Mouse (Mus musculus): Measurements from ENCODE around the gene Olfr57. TPM values are rescaled to one million over a fixed set of nuclear protein-coding genes. Genes with fewer than 3 reads are reported as not detected.
"Not testable (repeated sequence)": the region's sequence is repeated elsewhere in the genome, so short reads cannot be mapped to it uniquely, and the experiment has no call there.

The Olfr57 gene
- polyA plus RNA-seq (2015; fragmentation: Nextera tagmentation; extraction: Ambion mirVana): 0.09 and 0.10 TPM in 2 replicates

DNA sequence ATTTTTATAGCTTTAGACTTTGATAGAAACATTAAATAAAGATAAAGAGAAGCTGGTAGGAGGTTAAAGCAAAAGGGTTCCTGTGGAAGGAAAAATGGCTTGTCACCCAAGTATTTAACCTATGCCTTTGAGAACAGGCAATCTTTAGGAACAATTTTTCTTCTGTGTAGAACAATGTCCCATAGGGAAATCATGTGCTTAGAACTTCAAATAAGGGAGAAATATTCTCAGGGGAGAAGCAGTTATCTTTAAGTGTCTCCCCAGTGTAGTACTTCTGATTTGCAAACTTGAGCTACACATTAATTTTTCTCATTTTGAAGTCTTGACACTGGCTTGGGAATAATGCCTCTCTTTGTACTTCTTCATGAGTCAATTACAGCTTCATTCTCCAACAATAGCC is at the start of gene Olfr57:
Gene Olfr57 (plus strand): TSS at position 301 of the 400 bp plus-strand sequence.
- H3K4me1 ChIP-seq (ENCODE audit: insufficient read depth, low read length): no peaks in the 10 kb centered on the region
- no peaks in the 10 kb centered on the region for H3K27me3 ChIP-seq (ENCODE audit: insufficient read depth, low read length)
- H3K9ac ChIP-seq (replicated peaks; ENCODE audit: low read length): no peak within 1 kb of the TSS
- H3K4me2 ChIP-seq (replicated peaks; ENCODE audit: low read depth, low read length): no peak within 1 kb of the TSS
- H3K9me3 ChIP-seq (ENCODE audit: low read length): no peaks in the 10 kb centered on the region
- ATAC-seq (ENCODE audit: low FRiP score, low TSS enrichment): no peak
- H3K27ac ChIP-seq (ENCODE audit: low read length): no peak within 1 kb of the TSS
- no peak within 1 kb of the TSS for H3K4me3 ChIP-seq (ENCODE audit: low read length)
- no peaks in the 10 kb centered on the region for H3K36me3 ChIP-seq (ENCODE audit: insufficient read depth, low read length)

DNA sequence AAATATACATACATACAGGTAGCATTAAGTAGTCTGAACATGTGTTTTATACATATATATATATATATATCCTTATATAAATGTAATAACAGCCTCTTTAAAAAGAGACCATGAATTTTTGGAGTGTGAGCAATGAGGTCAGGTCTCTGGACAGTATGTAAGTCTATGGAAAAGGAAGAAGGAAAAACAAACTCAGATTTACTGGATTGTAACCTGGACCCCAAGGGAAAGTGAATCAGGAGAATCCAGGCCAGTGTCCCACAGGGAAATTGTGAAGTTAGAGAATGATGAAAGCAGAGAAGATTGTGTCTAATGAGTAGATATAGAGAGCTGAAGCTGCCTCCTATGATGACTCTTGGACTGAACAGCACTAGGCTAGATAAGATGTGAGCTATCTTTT is 47.8 kb upstream of the Olfr57 start, which contains the start of gene Olfr1352:
Gene Olfr1352 (plus strand): TSS at position 301 of the 400 bp plus-strand sequence.
- Histone ChIP-seq H3K27ac (ENCODE audit: low read length) (no peak within 1 kb of the TSS), H3K9ac (replicated peaks; ENCODE audit: low read length) (no peak within 1 kb of the TSS), H3K27me3 (ENCODE audit: insufficient read depth, low read length) (no peaks in the 10 kb centered on the region), H3K9me3 (ENCODE audit: low read length) (no peaks in the 10 kb centered on the region), H3K4me1 (ENCODE audit: insufficient read depth, low read length) (no peaks in the 10 kb centered on the region), H3K4me3 (ENCODE audit: low read length) (no peak within 1 kb of the TSS), H3K36me3 (ENCODE audit: insufficient read depth, low read length) (no peaks in the 10 kb centered on the region), H3K4me2 (replicated peaks; ENCODE audit: low read depth, low read length) (no peak within 1 kb of the TSS)
- ATAC-seq (ENCODE audit: low FRiP score, low TSS enrichment): no peak

DNA sequence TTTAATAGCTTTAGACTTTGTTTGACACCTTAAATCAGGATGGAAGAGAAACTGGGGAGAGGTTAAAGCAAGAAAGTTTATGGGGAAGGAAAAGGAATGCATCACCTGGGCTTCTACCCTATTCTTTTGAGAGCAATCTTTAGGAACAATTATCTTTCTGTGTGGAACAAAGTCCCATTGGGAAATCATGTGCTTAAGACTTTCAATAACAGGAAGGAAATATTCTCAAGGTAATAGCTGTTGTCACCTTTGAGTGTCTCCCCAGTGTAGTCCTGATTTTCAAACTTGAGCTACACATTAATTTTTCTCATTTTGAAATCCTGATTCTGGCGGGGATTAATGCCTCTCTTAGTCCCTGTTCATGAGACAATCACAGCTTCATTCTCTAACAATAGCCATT is 16.4 kb upstream of the Olfr57 start, which contains the start of gene Olfr1351:
Gene Olfr1351 (plus strand): TSS at position 301 of the 400 bp plus-strand sequence.
- 77% methylated on average over 1 of the region's 1 CpGs for WGBS
- Histone ChIP-seq H3K9ac (replicated peaks; ENCODE audit: low read length) (no peak within 1 kb of the TSS), H3K27ac (ENCODE audit: low read length) (no peak within 1 kb of the TSS), H3K4me2 (replicated peaks; ENCODE audit: low read depth, low read length) (no peak within 1 kb of the TSS), H3K9me3 (ENCODE audit: low read length) (no peaks in the 10 kb centered on the region), H3K36me3 (ENCODE audit: insufficient read depth, low read length) (no peaks in the 10 kb centered on the region), H3K4me3 (ENCODE audit: low read length) (no peak within 1 kb of the TSS), H3K27me3 (ENCODE audit: insufficient read depth, low read length) (no peaks in the 10 kb centered on the region), H3K4me1 (ENCODE audit: insufficient read depth, low read length) (no peaks in the 10 kb centered on the region)
- ATAC-seq (ENCODE audit: low FRiP score, low TSS enrichment): no peak

DNA sequence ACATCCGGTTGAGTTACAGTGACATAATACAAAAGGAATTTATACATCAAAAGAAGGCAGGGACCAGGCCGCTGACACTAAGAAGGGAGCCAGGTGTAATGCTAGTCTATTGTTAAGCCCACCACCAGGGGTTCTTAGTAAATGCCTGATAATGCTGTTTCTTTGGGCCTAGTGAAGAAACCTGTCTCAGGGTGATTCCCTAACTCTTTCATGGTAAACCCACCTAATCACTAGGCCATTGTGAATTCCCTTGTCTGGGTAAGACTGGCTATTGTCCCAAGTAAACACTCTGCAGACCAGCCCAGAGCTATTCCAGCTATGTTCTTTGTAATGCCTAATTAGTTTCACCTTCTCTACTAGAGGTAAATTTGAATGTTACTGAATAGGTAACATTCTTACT is 13.9 kb downstream of the Olfr57 start:
- WGBS: 93% methylated on average over 2 of the region's 2 CpGs

DNA sequence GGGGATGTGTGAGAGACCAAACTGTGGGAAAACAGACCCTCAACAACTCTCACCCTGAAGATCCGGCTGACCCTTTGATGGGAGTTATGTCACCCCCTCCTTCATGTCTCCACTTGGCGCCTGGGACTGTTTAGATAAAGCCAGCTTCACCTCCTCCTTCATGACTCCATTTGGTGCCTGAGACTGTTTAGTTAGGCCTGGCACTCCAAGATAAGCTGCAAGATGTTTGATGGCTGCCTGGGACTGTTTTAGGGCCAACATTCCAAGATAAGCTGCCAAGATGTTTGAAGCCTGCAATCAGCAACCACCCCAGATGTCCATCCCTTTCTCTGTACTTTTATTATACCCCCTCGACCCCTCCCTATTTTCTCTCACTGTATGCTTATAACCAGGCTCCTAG is 28.8 kb downstream of the Olfr57 start:
- not testable (repeated sequence) for H3K4me2 ChIP-seq (replicated peaks; ENCODE audit: low read depth, low read length); H3K9ac ChIP-seq (replicated peaks; ENCODE audit: low read length); ATAC-seq (ENCODE audit: low FRiP score, low TSS enrichment); H3K4me1 ChIP-seq (ENCODE audit: insufficient read depth, low read length); H3K4me3 ChIP-seq (ENCODE audit: low read length); H3K27me3 ChIP-seq (ENCODE audit: insufficient read depth, low read length); H3K27ac ChIP-seq (ENCODE audit: low read length)
- Histone ChIP-seq H3K36me3 (ENCODE audit: insufficient read depth, low read length) (peaks cover 20% of the 10 kb centered on the region), H3K9me3 (ENCODE audit: low read length) (peaks cover 22% of the 10 kb centered on the region)
- 78% methylated on average over 3 of the region's 3 CpGs for WGBS

More for the DNA sequence above, 13.9 kb downstream of the Olfr57 start:
- not testable (repeated sequence) for H3K36me3 ChIP-seq (ENCODE audit: insufficient read depth, low read length); ATAC-seq (ENCODE audit: low FRiP score, low TSS enrichment); H3K4me2 ChIP-seq (replicated peaks; ENCODE audit: low read depth, low read length); H3K27ac ChIP-seq (ENCODE audit: low read length); H3K9ac ChIP-seq (replicated peaks; ENCODE audit: low read length); H3K4me3 ChIP-seq (ENCODE audit: low read length); H3K27me3 ChIP-seq (ENCODE audit: insufficient read depth, low read length); H3K4me1 ChIP-seq (ENCODE audit: insufficient read depth, low read length); H3K9me3 ChIP-seq (ENCODE audit: low read length)

Other genes with a start within 250 kb of the Olfr57 start
- gene Slc1a6, start 248.2 kb upstream of the Olfr57 start, polyA plus RNA-seq (2015; fragmentation: Nextera tagmentation; extraction: Ambion mirVana): 0.67 and 0.69 TPM in 2 replicates
- gene Olfr1356, start 176.6 kb upstream of the Olfr57 start, polyA plus RNA-seq (2015; fragmentation: Nextera tagmentation; extraction: Ambion mirVana): not detected in 2 replicates
- gene Olfr1355, start 153.2 kb upstream of the Olfr57 start, polyA plus RNA-seq (2015; fragmentation: Nextera tagmentation; extraction: Ambion mirVana): not detected in 2 replicates
- not detected in 2 replicates for gene Olfr1354, start 115.6 kb upstream of the Olfr57 start, polyA plus RNA-seq (2015; fragmentation: Nextera tagmentation; extraction: Ambion mirVana)
- gene Olfr8, start 78.1 kb upstream of the Olfr57 start, polyA plus RNA-seq (2015; fragmentation: Nextera tagmentation; extraction: Ambion mirVana): not detected in 2 replicates
- gene Olfr1353, start 65.4 kb upstream of the Olfr57 start, polyA plus RNA-seq (2015; fragmentation: Nextera tagmentation; extraction: Ambion mirVana): not detected in 2 replicates
- gene Olfr1352, start 47.7 kb upstream of the Olfr57 start, polyA plus RNA-seq (2015; fragmentation: Nextera tagmentation; extraction: Ambion mirVana): not detected in 2 replicates
- not detected in 2 replicates for gene Olfr1351, start 16.3 kb upstream of the Olfr57 start, polyA plus RNA-seq (2015; fragmentation: Nextera tagmentation; extraction: Ambion mirVana)
- 29.0 and 29.5 TPM in 2 replicates for gene 2610008E11Rik, start 68.9 kb downstream of the Olfr57 start, polyA plus RNA-seq (2015; fragmentation: Nextera tagmentation; extraction: Ambion mirVana)
- gene Vmn2r80, start 120.0 kb downstream of the Olfr57 start, polyA plus RNA-seq (2015; fragmentation: Nextera tagmentation; extraction: Ambion mirVana): not detected in 2 replicates
- gene Vmn2r81, start 219.0 kb downstream of the Olfr57 start, polyA plus RNA-seq (2015; fragmentation: Nextera tagmentation; extraction: Ambion mirVana): not detected in 2 replicates

All from kidney, embryonic 16.5 days (tissue).